Mouse (Mus musculus): ENCODE data around the gene Ube2o. TPM values are rescaled to one million over a fixed set of nuclear protein-coding genes. Genes with fewer than 3 reads are reported as not detected.

Ube2o gene
- polyA plus RNA-seq (2015; fragmentation: Nextera tagmentation; extraction: Ambion mirVana) = 4.8 and 5.1 TPM in 2 replicates

DNA sequence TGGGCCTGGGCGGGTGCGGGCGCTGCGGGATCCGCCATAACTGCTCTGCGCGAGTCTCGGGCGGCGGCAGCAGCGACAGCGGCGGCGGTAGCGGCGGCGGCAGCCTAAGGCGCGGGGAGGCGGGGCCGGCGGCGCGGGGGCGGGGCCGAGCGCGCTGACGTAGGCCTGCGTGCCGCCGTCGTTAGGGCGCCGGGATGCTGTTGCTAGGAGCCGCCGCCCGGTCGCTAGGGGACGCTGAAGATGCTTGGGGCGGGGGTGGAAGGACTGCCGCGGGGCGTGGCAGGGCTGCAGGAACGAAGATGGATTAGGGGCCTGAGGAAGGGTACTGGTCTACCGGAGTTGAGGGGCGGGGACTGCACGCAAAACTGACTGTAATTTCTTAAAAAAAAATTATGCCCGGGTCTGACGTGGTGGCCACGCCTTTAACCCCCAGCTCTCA, at the start of gene Ube2o:
Gene Ube2o, minus strand, starts transcription at position 72 of the 439 bp plus-strand sequence.
- 2% methylated on average over 50 of the region's 51 CpGs for WGBS
- Histone ChIP-seq H3K9me3 (replicated peaks; ENCODE audit: control insufficient read depth, low read length) (no peaks in the 10 kb centered on the region), H3K9ac (ENCODE audit: low read length) (peak within 1 kb of the TSS; percentile 81), H3K36me3 (ENCODE audit: control insufficient read depth, insufficient read depth, low read length) (no peaks in the 10 kb centered on the region), H3K4me3 (replicated peaks; ENCODE audit: low read length) (peak within 1 kb of the TSS; percentile 94), H3K27ac (ENCODE audit: low read length) (peak within 1 kb of the TSS; percentile 43), H3K4me1 (ENCODE audit: control insufficient read depth, insufficient read depth, low read length) (peaks cover 14% of the 10 kb centered on the region; the same call in 1 of the 2 replicates), H3K27me3 (ENCODE audit: control insufficient read depth, insufficient read depth, low read length) (no peaks in the 10 kb centered on the region), H3K4me2 (ENCODE audit: low read depth, low read length) (peak within 1 kb of the TSS; percentile 89)
- ATAC-seq (ENCODE audit: insufficient read depth, low FRiP score) = peak; percentile 89

DNA sequence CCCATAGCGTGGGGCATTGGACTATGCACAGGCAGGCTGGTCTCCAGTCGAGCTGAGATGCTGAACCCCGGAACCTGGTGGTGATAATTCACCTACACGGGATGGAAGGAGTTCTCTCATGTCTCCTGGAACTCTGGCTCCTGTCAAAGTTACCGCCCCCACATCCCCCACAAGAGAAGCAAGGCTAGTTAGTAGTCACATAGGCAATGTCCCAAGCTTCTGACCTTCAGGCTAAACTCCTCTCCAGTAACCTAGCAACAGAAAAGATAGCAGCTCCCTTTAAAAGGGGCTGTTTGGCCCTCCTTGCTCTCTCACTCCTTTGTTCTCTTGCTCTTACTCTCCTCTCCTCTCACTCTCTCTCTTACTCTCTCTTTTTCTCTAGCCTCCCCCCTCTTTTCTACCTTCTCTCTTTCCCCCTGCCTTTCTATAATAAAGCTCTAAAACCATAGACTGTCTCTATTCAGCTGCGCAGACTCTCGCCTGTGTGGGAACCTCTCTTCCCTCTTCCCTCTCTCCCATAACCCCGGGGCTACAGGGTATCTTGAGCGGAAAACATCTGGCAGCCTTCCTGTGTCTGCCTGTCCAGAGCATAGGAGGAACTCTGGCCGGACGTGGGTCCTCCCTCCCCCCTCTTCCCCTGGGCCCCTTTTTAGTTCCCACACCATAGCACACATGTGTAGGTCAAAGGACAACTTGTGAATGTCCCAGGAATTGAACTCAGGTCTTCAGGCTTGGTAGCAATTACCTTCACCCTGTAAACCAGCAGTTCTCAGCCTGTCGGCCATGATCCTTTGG, 49.1 kb upstream of the Ube2o start:
- H3K4me2 ChIP-seq (ENCODE audit: low read depth, low read length) = no peak overlapping the region
- H3K27me3 ChIP-seq (ENCODE audit: control insufficient read depth, insufficient read depth, low read length) = no peaks in the 10 kb centered on the region
- no peaks in the 10 kb centered on the region for H3K36me3 ChIP-seq (ENCODE audit: control insufficient read depth, insufficient read depth, low read length)
- H3K4me3 ChIP-seq (replicated peaks; ENCODE audit: low read length) = no peak overlapping the region
- 48% methylated on average over 12 of the region's 12 CpGs for WGBS
- no peaks in the 10 kb centered on the region for H3K9me3 ChIP-seq (replicated peaks; ENCODE audit: control insufficient read depth, low read length)
- H3K4me1 ChIP-seq (ENCODE audit: control insufficient read depth, insufficient read depth, low read length) = no peaks in the 10 kb centered on the region
- H3K27ac ChIP-seq (ENCODE audit: low read length) = no peak overlapping the region
- no peak for ATAC-seq (ENCODE audit: insufficient read depth, low FRiP score)
- no peak overlapping the region for H3K9ac ChIP-seq (ENCODE audit: low read length)

DNA sequence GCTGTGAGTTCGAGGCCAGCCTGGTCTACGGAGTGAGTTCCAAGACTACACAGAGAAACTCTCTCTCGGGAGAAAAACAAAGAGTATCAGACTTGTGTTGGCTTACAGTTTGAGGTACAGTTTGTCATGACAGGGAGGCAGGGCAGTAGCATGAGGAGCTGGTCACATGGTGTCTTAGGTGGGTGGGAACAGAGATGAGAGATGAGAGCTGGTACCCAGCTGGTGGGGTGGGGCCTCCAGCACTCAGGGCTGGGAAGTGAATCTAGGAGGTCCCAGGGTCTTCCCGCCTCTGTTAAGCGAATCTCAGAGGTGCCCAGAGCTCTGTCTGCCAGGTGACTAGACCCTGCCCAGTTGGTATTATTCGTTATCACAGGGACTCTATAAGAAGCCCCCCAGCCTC, 48.2 kb upstream of the Ube2o start:
- Histone ChIP-seq H3K9me3 (replicated peaks; ENCODE audit: control insufficient read depth, low read length) (no peaks in the 10 kb centered on the region), H3K27me3 (ENCODE audit: control insufficient read depth, insufficient read depth, low read length) (no peaks in the 10 kb centered on the region), H3K36me3 (ENCODE audit: control insufficient read depth, insufficient read depth, low read length) (no peaks in the 10 kb centered on the region), H3K4me2 (ENCODE audit: low read depth, low read length) (no peak overlapping the region), H3K4me3 (replicated peaks; ENCODE audit: low read length) (no peak overlapping the region), H3K27ac (ENCODE audit: low read length) (no peak overlapping the region), H3K9ac (ENCODE audit: low read length) (no peak overlapping the region), H3K4me1 (ENCODE audit: control insufficient read depth, insufficient read depth, low read length) (peaks cover 2% of the 10 kb centered on the region; the same call in 1 of the 2 replicates)
- no peak for ATAC-seq (ENCODE audit: insufficient read depth, low FRiP score)
- WGBS = 91% methylated on average over 6 of the region's 6 CpGs

DNA sequence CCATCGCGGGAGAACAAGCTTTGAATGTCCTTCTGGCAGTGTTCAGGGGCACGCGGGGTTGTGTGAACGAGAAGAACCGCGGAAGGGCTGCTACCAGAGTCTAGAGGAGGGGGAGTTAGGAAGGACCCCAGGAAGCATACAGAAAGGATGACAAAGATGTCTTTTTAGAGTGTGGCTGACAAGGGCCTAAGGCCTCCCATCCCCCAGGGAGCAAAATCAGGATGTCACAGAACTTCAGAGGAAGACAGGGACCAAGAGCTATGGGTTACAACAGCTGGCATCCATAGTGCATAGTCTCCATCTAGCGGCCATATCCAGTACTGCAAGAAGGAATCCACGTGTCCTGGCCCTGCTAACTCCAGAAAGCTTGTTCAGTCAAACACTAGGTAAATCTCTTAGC, 47.5 kb upstream of the Ube2o start:
- Histone ChIP-seq H3K9me3 (replicated peaks; ENCODE audit: control insufficient read depth, low read length) (no peaks in the 10 kb centered on the region), H3K4me1 (ENCODE audit: control insufficient read depth, insufficient read depth, low read length) (peaks cover 5% of the 10 kb centered on the region; the same call in 1 of the 2 replicates), H3K4me3 (replicated peaks; ENCODE audit: low read length) (no peak overlapping the region), H3K27ac (ENCODE audit: low read length) (no peak overlapping the region), H3K4me2 (ENCODE audit: low read depth, low read length) (no peak overlapping the region), H3K36me3 (ENCODE audit: control insufficient read depth, insufficient read depth, low read length) (no peaks in the 10 kb centered on the region), H3K27me3 (ENCODE audit: control insufficient read depth, insufficient read depth, low read length) (no peaks in the 10 kb centered on the region), H3K9ac (ENCODE audit: low read length) (peak overlapping the region; percentile 36; the same call in 1 of the 2 replicates)
- 0 out of 2 replicates have a peak, but pooled peaks have one; percentile 42 for ATAC-seq (ENCODE audit: insufficient read depth, low FRiP score)
- 58% methylated on average over 9 of the region's 9 CpGs for WGBS

DNA sequence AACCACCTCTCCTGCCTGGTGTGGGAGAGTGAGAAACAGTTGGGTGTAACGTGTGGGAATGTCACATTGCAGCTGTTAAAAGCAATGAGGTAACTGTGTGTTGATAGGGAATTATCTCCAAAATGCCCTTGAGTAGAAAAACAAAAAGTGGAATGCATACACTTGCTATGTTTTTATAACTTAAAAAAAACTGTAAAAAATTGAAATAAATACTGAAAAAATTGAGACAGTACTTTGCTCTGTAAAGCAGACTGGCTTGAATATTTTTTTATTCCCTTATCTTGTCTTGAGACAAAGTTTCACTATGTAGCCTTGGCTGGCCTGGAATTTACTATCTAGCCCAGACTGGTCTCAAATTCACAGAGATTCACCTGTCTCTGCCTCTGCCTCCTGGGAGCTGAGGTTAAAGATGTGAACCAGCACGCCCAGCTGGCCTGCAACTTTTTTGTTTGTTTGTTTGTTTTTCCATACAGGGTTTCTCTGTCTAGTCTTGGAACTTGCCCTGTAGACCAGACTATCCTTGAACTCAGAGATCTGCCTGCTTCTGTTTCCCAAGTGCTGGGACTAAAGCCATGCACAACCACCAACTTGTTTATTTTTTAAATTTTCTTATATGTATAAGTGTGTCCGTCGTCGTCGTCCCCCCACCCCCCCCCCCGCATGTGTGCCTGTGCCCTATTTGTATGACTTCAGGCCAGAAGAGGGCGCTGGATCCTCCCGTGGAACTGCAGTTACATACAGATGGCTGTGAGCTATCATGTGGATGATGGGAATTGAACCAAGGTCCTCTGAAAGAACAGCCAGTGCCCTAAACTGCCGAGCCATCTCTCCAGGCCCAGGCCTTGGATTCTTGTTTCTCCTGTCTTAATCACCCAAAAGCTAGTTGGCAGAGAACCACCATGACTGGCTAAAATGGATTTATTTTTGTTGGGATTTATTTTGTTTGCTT, 46.1 kb upstream of the Ube2o start:
- Histone ChIP-seq H3K4me3 (replicated peaks; ENCODE audit: low read length) (no peak overlapping the region), H3K4me1 (ENCODE audit: control insufficient read depth, insufficient read depth, low read length) (peaks cover 16% of the 10 kb centered on the region; the same call in 1 of the 2 replicates), H3K9ac (ENCODE audit: low read length) (no peak overlapping the region), H3K36me3 (ENCODE audit: control insufficient read depth, insufficient read depth, low read length) (no peaks in the 10 kb centered on the region), H3K4me2 (ENCODE audit: low read depth, low read length) (no peak overlapping the region), H3K27ac (ENCODE audit: low read length) (no peak overlapping the region), H3K9me3 (replicated peaks; ENCODE audit: control insufficient read depth, low read length) (no peaks in the 10 kb centered on the region), H3K27me3 (ENCODE audit: control insufficient read depth, insufficient read depth, low read length) (no peaks in the 10 kb centered on the region)
- no peak for ATAC-seq (ENCODE audit: insufficient read depth, low FRiP score)
- 31% methylated on average over 10 of the region's 10 CpGs for WGBS

DNA sequence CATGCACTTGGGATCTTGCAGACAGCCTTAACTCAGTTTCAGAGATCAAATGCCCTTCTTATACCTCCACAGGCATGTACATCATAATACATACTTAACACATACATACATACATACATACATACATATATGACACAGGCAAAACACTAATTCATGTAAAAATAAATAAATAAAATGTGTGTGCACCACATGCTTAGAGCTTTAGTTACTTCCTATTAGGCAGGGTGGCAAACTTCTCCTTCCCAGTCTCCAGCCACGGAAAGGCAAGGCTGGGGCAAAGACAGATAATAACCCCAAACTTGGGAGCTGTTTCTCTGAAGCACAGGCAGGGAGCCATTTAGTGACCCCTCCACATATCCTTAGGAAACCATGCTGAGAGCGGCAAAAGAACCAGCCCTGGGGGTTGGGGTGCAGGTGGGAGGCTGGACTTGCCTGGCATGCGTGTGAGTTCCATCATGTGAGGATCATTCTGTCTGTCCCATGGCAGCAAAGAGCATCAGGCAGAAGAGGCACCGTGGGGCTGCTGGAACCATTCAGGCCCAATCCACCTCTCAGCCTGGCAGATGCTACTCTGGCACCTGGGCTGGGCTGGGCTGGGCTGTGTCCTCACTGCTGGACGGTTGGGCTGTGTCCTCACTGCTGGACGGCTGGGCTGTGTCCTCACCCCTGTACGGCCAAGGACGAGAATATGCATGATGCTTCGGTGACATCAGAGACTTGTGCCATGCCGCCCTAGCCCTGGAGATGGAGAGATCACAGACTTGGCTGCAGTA, 45.2 kb upstream of the Ube2o start, which contains the start of gene Rhbdf2:
Gene Rhbdf2, minus strand, starts transcription at position 721 of the 773 bp plus-strand sequence.
- H3K4me1 ChIP-seq (ENCODE audit: control insufficient read depth, insufficient read depth, low read length) = peaks cover 19% of the 10 kb centered on the region
- H3K4me2 ChIP-seq (ENCODE audit: low read depth, low read length) = no peak within 1 kb of the TSS
- H3K4me3 ChIP-seq (replicated peaks; ENCODE audit: low read length) = no peak within 1 kb of the TSS
- H3K27me3 ChIP-seq (ENCODE audit: control insufficient read depth, insufficient read depth, low read length) = no peaks in the 10 kb centered on the region
- 74% methylated on average over 10 of the region's 10 CpGs for WGBS
- H3K9ac ChIP-seq (ENCODE audit: low read length) = no peak within 1 kb of the TSS
- H3K36me3 ChIP-seq (ENCODE audit: control insufficient read depth, insufficient read depth, low read length) = no peaks in the 10 kb centered on the region
- no peak for ATAC-seq (ENCODE audit: insufficient read depth, low FRiP score)
- H3K9me3 ChIP-seq (replicated peaks; ENCODE audit: control insufficient read depth, low read length) = no peaks in the 10 kb centered on the region
- H3K27ac ChIP-seq (ENCODE audit: low read length) = no peak within 1 kb of the TSS

DNA sequence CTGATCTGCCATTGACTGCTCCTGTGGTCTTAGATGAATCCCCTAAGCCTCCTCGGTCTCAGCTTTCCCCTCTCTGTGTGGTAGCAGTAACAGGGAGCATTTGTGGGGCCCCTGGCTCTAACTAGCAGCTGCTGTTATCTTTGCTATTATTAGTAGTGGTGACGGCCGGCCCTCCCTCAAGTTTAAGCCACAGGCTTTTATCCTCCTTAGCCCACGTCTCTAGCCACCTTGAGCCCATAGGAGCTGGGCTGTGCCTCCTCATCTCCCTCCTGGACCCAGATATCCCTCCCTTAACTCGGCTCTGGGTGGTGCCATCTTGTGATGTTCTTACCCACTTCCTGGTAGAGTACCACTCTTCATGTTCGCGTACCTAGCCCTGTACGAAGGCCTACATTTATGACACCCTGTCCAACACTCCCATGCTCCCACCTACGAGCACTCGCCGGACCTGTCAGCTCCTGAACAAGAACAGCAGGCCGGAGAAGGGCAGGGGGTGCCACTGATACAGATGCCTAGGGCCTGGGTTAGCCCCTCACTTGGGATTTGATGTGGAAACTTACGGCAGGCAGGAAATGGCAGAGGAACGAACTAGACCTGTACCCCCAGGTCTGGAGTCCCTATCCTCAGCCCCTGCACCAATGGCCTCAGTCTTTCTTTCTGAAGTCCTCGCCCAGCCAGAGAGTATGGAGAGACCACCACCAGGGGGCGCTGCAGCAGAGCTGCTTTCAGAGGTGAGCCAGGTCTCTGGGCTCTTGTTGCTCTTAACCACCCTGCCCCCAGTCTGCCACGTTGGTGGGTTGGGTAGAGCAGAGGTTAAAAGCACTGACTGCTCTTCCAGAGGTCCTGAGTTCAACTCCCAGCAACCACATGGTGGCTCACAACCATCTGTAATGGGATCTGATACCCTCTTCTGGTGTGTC, 44.1 kb upstream of the Ube2o start:
- Histone ChIP-seq H3K9me3 (replicated peaks; ENCODE audit: control insufficient read depth, low read length) (no peaks in the 10 kb centered on the region), H3K4me3 (replicated peaks; ENCODE audit: low read length) (no peak overlapping the region), H3K4me1 (ENCODE audit: control insufficient read depth, insufficient read depth, low read length) (peaks cover 29% of the 10 kb centered on the region), H3K27ac (ENCODE audit: low read length) (no peak overlapping the region), H3K9ac (ENCODE audit: low read length) (no peak overlapping the region), H3K36me3 (ENCODE audit: control insufficient read depth, insufficient read depth, low read length) (no peaks in the 10 kb centered on the region), H3K27me3 (ENCODE audit: control insufficient read depth, insufficient read depth, low read length) (no peaks in the 10 kb centered on the region), H3K4me2 (ENCODE audit: low read depth, low read length) (no peak overlapping the region)
- ATAC-seq (ENCODE audit: insufficient read depth, low FRiP score) = no peak
- WGBS = 72% methylated on average over 17 of the region's 17 CpGs
